8 mouse cellular contexts compared by ENCODE assay signal in the genomic region with DNA sequence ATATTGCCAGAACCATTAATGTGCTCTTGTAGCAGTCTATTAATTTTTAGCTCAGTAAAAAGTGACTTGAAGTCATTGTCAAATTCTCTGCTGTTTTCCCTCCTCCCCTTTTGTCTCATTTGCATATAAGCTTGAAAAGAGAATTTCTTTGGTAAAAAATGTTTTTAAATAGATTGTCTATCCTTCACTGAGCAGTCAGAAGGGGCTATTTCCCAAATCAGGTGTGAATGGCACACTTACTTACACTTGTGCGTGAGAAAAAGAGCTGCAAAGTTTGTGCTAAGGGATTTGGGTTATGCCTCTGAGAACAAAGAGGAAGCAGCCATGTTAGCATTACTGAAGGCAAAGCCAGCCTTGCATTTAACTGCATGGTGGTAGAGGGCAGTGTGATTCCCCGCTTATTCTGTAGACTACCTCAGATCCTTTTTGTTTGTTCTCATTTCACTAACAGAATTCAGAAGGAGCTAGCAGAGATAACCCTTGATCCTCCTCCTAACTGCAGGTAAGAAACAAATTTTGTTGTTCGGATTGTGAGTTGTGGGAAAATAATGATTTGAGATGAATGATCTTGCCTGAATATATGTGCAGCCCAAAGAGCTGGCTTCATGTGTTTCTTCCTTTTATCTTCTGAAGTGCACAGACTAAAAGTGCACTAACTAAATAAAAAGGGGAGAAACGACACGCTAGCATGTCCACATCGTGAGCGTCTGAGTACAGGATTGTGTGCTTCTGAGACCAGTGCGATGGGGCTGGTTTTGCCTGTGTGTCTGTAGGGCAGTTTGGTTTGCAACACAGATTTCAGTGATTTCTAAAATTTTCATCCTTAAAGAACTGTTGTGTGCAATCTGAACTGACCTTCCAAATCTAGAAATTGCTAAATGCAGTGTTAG. TPM values are rescaled to one million over a fixed set of nuclear protein-coding genes. Genes with fewer than 3 reads are reported as not detected.
DNase-seq lines count a peak whose midpoint lies in the region; ATAC-seq lines count a peak whose summit lies in the region.

No protein-coding gene starts in this region.

- H3K4me2 ChIP-seq in heart, embryonic 16.5 days (ENCODE audit: low read depth, low read length): peak overlapping the region; percentile 75
- peak overlapping the region; percentile 78 for H3K4me2 ChIP-seq in limb, embryonic 12.5 days
- H3K4me2 ChIP-seq in midbrain, embryonic 16.5 days (ENCODE audit: low read length): peak overlapping the region; percentile 81

- H3K4me3 ChIP-seq in heart, embryonic 16.5 days (ENCODE audit: low read length): peak overlapping the region; percentile 45
- peak overlapping the region; percentile 77 for H3K4me3 ChIP-seq in limb, embryonic 12.5 days (replicated peaks)
- H3K4me3 ChIP-seq in midbrain, embryonic 16.5 days (ENCODE audit: low read depth, low read length): peak overlapping the region; percentile 65

- 28% methylated on average over 8 of the region's 8 CpGs for WGBS in heart, embryonic 16.5 days
- WGBS in limb, embryonic 12.5 days: 29% methylated on average over 8 of the region's 8 CpGs
- 5% methylated on average over 8 of the region's 8 CpGs for WGBS in midbrain, embryonic 16.5 days

- peak overlapping the region; percentile 99 for H3K9ac ChIP-seq in heart, embryonic 16.5 days (ENCODE audit: low read length)
- H3K9ac ChIP-seq in limb, embryonic 12.5 days (replicated peaks): peak overlapping the region; percentile 99
- H3K9ac ChIP-seq in midbrain, embryonic 16.5 days (ENCODE audit: low read depth, low read length): peak overlapping the region; percentile 97

- H3K4me1 ChIP-seq in heart, embryonic 16.5 days (ENCODE audit: control insufficient read depth, insufficient read depth, low read length): peaks cover 35% of the 10 kb centered on the region
- peaks cover 37% of the 10 kb centered on the region for H3K4me1 ChIP-seq in limb, embryonic 12.5 days (replicated peaks)
- H3K4me1 ChIP-seq in midbrain, embryonic 16.5 days (ENCODE audit: control insufficient read depth, insufficient read depth, low read length): peaks cover 36% of the 10 kb centered on the region

- no peaks in the 10 kb centered on the region for H3K27me3 ChIP-seq in heart, embryonic 16.5 days (ENCODE audit: control insufficient read depth, insufficient read depth, low read length)
- H3K27me3 ChIP-seq in limb, embryonic 12.5 days: no peaks in the 10 kb centered on the region
- H3K27me3 ChIP-seq in midbrain, embryonic 16.5 days (ENCODE audit: control insufficient read depth, insufficient read depth, low read depth, low read length): no peaks in the 10 kb centered on the region

- no peaks in the 10 kb centered on the region for H3K9me3 ChIP-seq in heart, embryonic 16.5 days (replicated peaks; ENCODE audit: control insufficient read depth, low read length)
- H3K9me3 ChIP-seq in limb, embryonic 12.5 days: no peaks in the 10 kb centered on the region
- no peaks in the 10 kb centered on the region for H3K9me3 ChIP-seq in midbrain, embryonic 16.5 days (replicated peaks; ENCODE audit: control insufficient read depth, low read length, poor library complexity, severe bottlenecking)

- peak overlapping the region; percentile 84 for H3K27ac ChIP-seq in heart, embryonic 16.5 days (ENCODE audit: low read length)
- peak overlapping the region; percentile 51; the same call in 1 of the 2 replicates for H3K27ac ChIP-seq in limb, embryonic 12.5 days
- H3K27ac ChIP-seq in midbrain, embryonic 16.5 days (ENCODE audit: low read length): peak overlapping the region; percentile 74

- H3K36me3 ChIP-seq in heart, embryonic 16.5 days (ENCODE audit: control insufficient read depth, insufficient read depth): 0 out of 2 replicates have a peak, but pooled peaks cover 5% of the 10 kb centered on the region
- H3K36me3 ChIP-seq in limb, embryonic 12.5 days: 0 out of 2 replicates have a peak, but pooled peaks cover 8% of the 10 kb centered on the region
- no peaks in the 10 kb centered on the region for H3K36me3 ChIP-seq in midbrain, embryonic 16.5 days (ENCODE audit: control insufficient read depth, insufficient read depth, low read length)

- peak; percentile 48 to 61 for DNase-seq in right cerebral cortex, postnatal 10 days (ENCODE audit: low spot score in 2 of 2)
- no peak for DNase-seq in right cerebral cortex, postnatal 14 days
- DNase-seq in embryo, embryonic 10.5 days (ENCODE audit: low spot score): peak; percentile 78
- DNase-seq in thymus, postnatal 36 days: peak; percentile 32 to 41
- DNase-seq in urinary bladder, postnatal 36 days (ENCODE audit: low spot score in 2 of 2): no peak

- no peak for ATAC-seq in heart, embryonic 16.5 days (replicated peaks; ENCODE audit: extremely low read depth, insufficient read depth, low FRiP score)
- no peak for ATAC-seq in limb, embryonic 12.5 days (ENCODE audit: insufficient number of reproducible peaks, insufficient read depth, low FRiP score, low TSS enrichment, low read depth)
- ATAC-seq in midbrain, embryonic 16.5 days: no peak

RNA-seq across cellular contexts. Expression of a gene that starts 4.3 kb away (rescaled TPM):
- 111 and 112 TPM in 2 replicates for polyA plus RNA-seq in heart, embryonic 16.5 days (2015; fragmentation: Nextera tagmentation; extraction: Ambion mirVana)
- 247 and 256 TPM in 2 replicates for polyA plus RNA-seq in limb, embryonic 12.5 days (2016; fragmentation: Nextera tagmentation; extraction: Ambion mirVana)
- polyA plus RNA-seq in midbrain, embryonic 16.5 days (2015; fragmentation: Nextera tagmentation; extraction: Ambion mirVana): 263 and 296 TPM in 2 replicates

Comparison
In these comparisons a context has a peak if more than half of its experiments do, and no peak if none do; other contexts are left out.
1. DNase-seq: peak in right cerebral cortex, postnatal 10 days (2 of 2), embryo, embryonic 10.5 days (single experiment) and thymus, postnatal 36 days (2 of 2); none in right cerebral cortex, postnatal 14 days (single experiment) and urinary bladder, postnatal 36 days (0 of 2).
2. Peak in every context shown above with its lines, with median percentiles within 50 percentile points of each other: H3K27ac ChIP-seq, H3K4me2 ChIP-seq, H3K4me3 ChIP-seq and H3K9ac ChIP-seq.